Mouse (Mus musculus) liver, adult 10 weeks (tissue): ENCODE results near the gene Scarb2. TPM values are rescaled to one million over a fixed set of nuclear protein-coding genes. Genes with fewer than 3 reads are reported as not detected.

ENCODE experiments used
- polyA plus RNA-seq: library from polyadenylated mRNA; stranded (reverse); fragments of 350-450 nt; fragmentation: Illumina TruSeq; extraction: RNeasy Lipid Tissue Mini Kit (QIAGEN cat#74804); gene quantifications from one replicate; pipeline ENCODE4 v1.2.3, GENCODE M21; 2014; ENCODE audit warnings: low read depth, low replicate concordance

Scarb2 gene
- 98.6 TPM for polyA plus RNA-seq

DNA sequence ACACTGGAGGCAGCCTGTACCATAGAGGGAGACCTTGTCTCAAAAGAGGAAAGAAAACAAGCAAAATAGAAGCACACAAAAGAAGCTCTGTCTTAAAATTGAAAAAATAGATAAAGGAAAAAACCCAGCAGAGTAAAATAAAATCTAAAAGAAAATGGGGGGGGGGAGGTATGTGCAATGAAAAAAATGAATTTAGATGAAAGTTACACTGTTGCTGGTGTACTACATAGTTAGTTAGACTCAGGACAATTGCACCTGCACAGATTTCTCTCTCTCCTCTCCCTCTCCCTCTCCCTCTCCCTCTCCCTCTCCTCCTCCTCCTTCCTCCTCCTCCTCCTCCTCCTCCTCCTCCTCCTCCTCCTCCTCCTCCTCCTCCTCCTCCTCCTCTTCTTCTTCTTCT, at the start of gene Scarb2:
TSS of gene Scarb2 (minus strand) at position 101 of the 400 bp plus-strand sequence.

GRCm38 (mm10) chr5:92554891-92555511, 48.4 kb upstream of the Scarb2 start, which contains the start of gene Fam47e:
Gene Fam47e, plus strand, starts transcription at chr5:92555069.

GRCm38 (mm10) chr5:92435025-92435584, 71.5 kb downstream of the Scarb2 start, which contains the start of gene Nup54:
Gene Nup54, minus strand, starts transcription at chr5:92435219.

Other genes with a start within 250 kb of the Scarb2 start
- 2.5 TPM for gene Naaa, start 228.7 kb downstream of the Scarb2 start, polyA plus RNA-seq
- 5.4 TPM for gene Sdad1, start 196.4 kb downstream of the Scarb2 start, polyA plus RNA-seq
- gene Cxcl9, start 178.8 kb downstream of the Scarb2 start, polyA plus RNA-seq = 14.1 TPM
- gene Art3, start 175.0 kb downstream of the Scarb2 start, polyA plus RNA-seq = 6.1 TPM
- gene Cxcl10, start 157.9 kb downstream of the Scarb2 start, polyA plus RNA-seq = 4.5 TPM
- gene Nup54, start 71.6 kb downstream of the Scarb2 start, polyA plus RNA-seq = 32.3 TPM
- 15.7 TPM for gene Fam47e, start 48.2 kb upstream of the Scarb2 start, polyA plus RNA-seq
- 28.3 TPM for gene Stbd1, start 96.2 kb upstream of the Scarb2 start, polyA plus RNA-seq
- gene Ccdc158, start 168.4 kb upstream of the Scarb2 start, polyA plus RNA-seq = 0.58 TPM
- 0.72 TPM for gene Shroom3, start 176.6 kb upstream of the Scarb2 start, polyA plus RNA-seq